In genomic region chr9:78506002-78506721, GRCm38 (mm10) we compare ENCODE assay signal across 10 mouse cellular contexts. TPM values are rescaled to one million over a fixed set of nuclear protein-coding genes. Genes with fewer than 3 reads are reported as not detected.
DNase-seq lines count a peak whose midpoint lies in the region; ATAC-seq lines count a peak whose summit lies in the region.
"Had no signal": no experiment of that assay in that cellular context is flagged by ENCODE, and none has a peak within 500 bp of the region (broad histone marks: within the 10 kb centered on the region; RNA-seq: fewer than 3 reads in every experiment).

No protein-coding gene starts in this region.

- H3K4me1 ChIP-seq in heart, embryonic 14.5 days (ENCODE audit: control insufficient read depth in 2 of 2, insufficient read depth in 2 of 2, low read length in 2 of 2): peaks cover 16 to 35% of the 10 kb centered on the region in 2 experiments
- H3K4me1 ChIP-seq in kidney, embryonic 16.5 days (ENCODE audit: insufficient read depth, low read length): peaks cover 13% of the 10 kb centered on the region

- H3K4me3 ChIP-seq in heart, embryonic 14.5 days (ENCODE audit: control insufficient read depth in 1 of 2, insufficient read depth in 1 of 2, low read depth in 1 of 2, low read length in 2 of 2): no peak overlapping the region
- no peak overlapping the region for H3K4me3 ChIP-seq in kidney, embryonic 16.5 days (ENCODE audit: low read length)

- no peaks in the 10 kb centered on the region for H3K9me3 ChIP-seq in heart, embryonic 14.5 days (ENCODE audit: control insufficient read depth, low read length)
- no peaks in the 10 kb centered on the region for H3K9me3 ChIP-seq in kidney, embryonic 16.5 days (ENCODE audit: low read length)

- H3K9ac ChIP-seq in heart, embryonic 14.5 days (ENCODE audit: low read length): peak overlapping the region; percentile 32; the same call in 1 of the 2 replicates
- no peak overlapping the region for H3K9ac ChIP-seq in kidney, embryonic 16.5 days (replicated peaks; ENCODE audit: low read length)
- H3K9ac ChIP-seq: lung, embryonic 14.5 days had no signal

- H3K4me2 ChIP-seq in heart, embryonic 14.5 days (ENCODE audit: low read length): peak overlapping the region; percentile 31
- H3K4me2 ChIP-seq in kidney, embryonic 16.5 days (replicated peaks; ENCODE audit: low read depth, low read length): no peak overlapping the region
- H3K4me2 ChIP-seq: lung, embryonic 14.5 days had no signal

- WGBS in heart, embryonic 14.5 days: 13% methylated on average over 11 of the region's 11 CpGs
- WGBS in kidney, embryonic 16.5 days: 57% methylated on average over 11 of the region's 11 CpGs

- H3K27me3 ChIP-seq in heart, embryonic 14.5 days (ENCODE audit: control insufficient read depth, insufficient read depth, low read length): no peaks in the 10 kb centered on the region
- H3K27me3 ChIP-seq in kidney, embryonic 16.5 days (ENCODE audit: insufficient read depth, low read length): no peaks in the 10 kb centered on the region

- no peaks in the 10 kb centered on the region for H3K36me3 ChIP-seq in heart, embryonic 14.5 days (ENCODE audit: control insufficient read depth, insufficient read depth, low read length)
- no peaks in the 10 kb centered on the region for H3K36me3 ChIP-seq in kidney, embryonic 16.5 days (ENCODE audit: insufficient read depth, low read length)

- ATAC-seq in heart, embryonic 14.5 days (ENCODE audit: insufficient number of reproducible peaks, insufficient read depth, low FRiP score, low read depth): peak; percentile 53; the same call in 1 of the 2 replicates
- peak; percentile 89 for ATAC-seq in kidney, embryonic 16.5 days (ENCODE audit: low FRiP score, low TSS enrichment)
- peak; percentile 76 for ATAC-seq in megakaryocyte progenitor cell, adult 5-6 weeks (replicated peaks; ENCODE audit: poor library complexity)

- DNase-seq in heart, adult 18-20 months: no peak
- peak; percentile 89 for DNase-seq in R1 (ENCODE audit: low read depth, low spot score)
- no peak for DNase-seq in T-cell, adult 2 months (ENCODE audit: low spot score)
- no peak for DNase-seq in MN1 (ENCODE audit: low spot score)
- no peak for DNase-seq in lung, postnatal 4 days
- DNase-seq: cerebellum, postnatal 25 days; lung, embryonic 14.5 days had no signal

- H3K27ac ChIP-seq in heart, embryonic 14.5 days (replicated peaks in 1 of 2; ENCODE audit: control insufficient read depth in 1 of 2, insufficient read depth in 1 of 2, low read depth in 2 of 2, low read length in 2 of 2): peak overlapping the region; percentile 55 to 65
- peak overlapping the region; percentile 63 for H3K27ac ChIP-seq in kidney, embryonic 16.5 days (ENCODE audit: low read length)

RNA-seq across cellular contexts. Expression of gene Eef1a1, which starts 17.2 kb away (rescaled TPM):
- polyA plus RNA-seq in heart, embryonic 14.5 days (2014; fragmentation: Nextera tagmentation; extraction: Ambion mirVana): 3,749 and 4,011 TPM in 2 replicates
- 1,000 to 10,000 TPM in 1 of 2 experiments, 100 to 1,000 TPM in 1; 994 to 1,266 TPM for total RNA-seq in heart, adult 18-20 months (2021)
- 5,008 and 5,126 TPM in 2 replicates for polyA plus RNA-seq in kidney, embryonic 16.5 days (2015; fragmentation: Nextera tagmentation; extraction: Ambion mirVana)
- 20,259 and 20,522 TPM in 2 replicates for total RNA-seq in megakaryocyte progenitor cell, adult 5-6 weeks (2015)
- total RNA-seq in megakaryocyte progenitor cell, adult 5-6 weeks (2017): 11,199 and 11,450 TPM in 2 replicates

RNA-seq across cellular contexts. Expression of gene Gm17324, which starts 57.6 kb away (rescaled TPM):
- polyA plus RNA-seq in heart, embryonic 14.5 days (2014; fragmentation: Nextera tagmentation; extraction: Ambion mirVana): 0.78 and 0.88 TPM in 2 replicates
- not detected for total RNA-seq in heart, adult 18-20 months (2021)
- 0.65 and 0.66 TPM in 2 replicates for polyA plus RNA-seq in kidney, embryonic 16.5 days (2015; fragmentation: Nextera tagmentation; extraction: Ambion mirVana)
- total RNA-seq in megakaryocyte progenitor cell, adult 5-6 weeks (2015): not detected in 2 replicates
- not detected in 2 replicates for total RNA-seq in megakaryocyte progenitor cell, adult 5-6 weeks (2017)

RNA-seq across cellular contexts. Expression of gene Mto1, which starts 58.2 kb away (rescaled TPM):
- polyA plus RNA-seq in heart, embryonic 14.5 days (2014; fragmentation: Nextera tagmentation; extraction: Ambion mirVana): 30.6 and 33.6 TPM in 2 replicates
- total RNA-seq in heart, adult 18-20 months (2021): 10 to 100 TPM; 21.9 to 25.0 TPM
- 27.9 and 30.1 TPM in 2 replicates for polyA plus RNA-seq in kidney, embryonic 16.5 days (2015; fragmentation: Nextera tagmentation; extraction: Ambion mirVana)
- total RNA-seq in megakaryocyte progenitor cell, adult 5-6 weeks (2015): 24.5 and 38.6 TPM in 2 replicates
- 27.1 and 44.0 TPM in 2 replicates for total RNA-seq in megakaryocyte progenitor cell, adult 5-6 weeks (2017)

Comparison
In these comparisons a context has a peak if more than half of its experiments do, and no peak if none do; other contexts are left out.
1. RNA of gene Eef1a1, which starts 17.2 kb away (total RNA-seq): 11,199 to 20,522 TPM in megakaryocyte progenitor cell, adult 5-6 weeks; 994 to 1,266 TPM in heart, adult 18-20 months; every median in the first group is over 4 times any median in the second.
2. Peak in every context shown above with its lines, with median percentiles within 50 percentile points of each other: ATAC-seq.